Mouse (Mus musculus) heart, embryonic 10.5 days (tissue): Measurements from ENCODE around the gene Gm47969. TPM values are rescaled to one million over a fixed set of nuclear protein-coding genes. Genes with fewer than 3 reads are reported as not detected.

ENCODE experiments used
- polyA plus RNA-seq: library from polyadenylated mRNA; unstranded; fragments of >200 nt; fragmentation: Nextera tagmentation; extraction: Ambion mirVana; gene quantifications from 2 replicates; pipeline ENCODE4 v1.2.1, GENCODE M21; 2016

Gm47969 gene
- polyA plus RNA-seq, 1 experiment from 2014 or later = not detected

Other genes with a start within 250 kb of the Gm47969 start
- gene Agfg1, start 205.4 kb upstream of the Gm47969 start, polyA plus RNA-seq = 33.5 and 44.7 TPM in 2 replicates
- gene A030005L19Rik, start 131.6 kb upstream of the Gm47969 start, polyA plus RNA-seq = not detected in 2 replicates
- gene A030014E15Rik, start 120.0 kb upstream of the Gm47969 start, polyA plus RNA-seq = not detected in 2 replicates
- gene Gm6217, start 113.5 kb upstream of the Gm47969 start, polyA plus RNA-seq = not detected in 2 replicates
- gene A030003K21Rik, start 101.5 kb upstream of the Gm47969 start, polyA plus RNA-seq = not detected in 2 replicates
- gene Gm7544, start 88.9 kb upstream of the Gm47969 start, polyA plus RNA-seq = not detected in 2 replicates
- gene Gm47955, start 84.6 kb upstream of the Gm47969 start, polyA plus RNA-seq = not detected in 2 replicates
- gene Gm47959, start 44.4 kb upstream of the Gm47969 start, polyA plus RNA-seq = not detected in 2 replicates
- gene Slc19a3, start 6.5 kb upstream of the Gm47969 start, polyA plus RNA-seq = 2.5 and 2.8 TPM in 2 replicates
- gene Krtap28-10, start 2.5 kb upstream of the Gm47969 start, polyA plus RNA-seq = not detected in 2 replicates
- not detected in 2 replicates for gene A030005K14Rik, start 14.4 kb downstream of the Gm47969 start, polyA plus RNA-seq
- 0.25 TPM in 1 of 2 replicates, not detected in the other for gene Krtap28-13, start 16.0 kb downstream of the Gm47969 start, polyA plus RNA-seq
- gene Ccl20, start 71.8 kb downstream of the Gm47969 start, polyA plus RNA-seq = 0.21 and 0.34 TPM in 2 replicates
- 0.14 TPM in 1 of 2 replicates, not detected in the other for gene Daw1, start 114.8 kb downstream of the Gm47969 start, polyA plus RNA-seq